Mouse (Mus musculus) lung, postnatal 14 days (tissue): Measurements from ENCODE around the gene Abca7.
A peak's percentile ranks its signal among the peaks of the same experiment; 100 is the strongest.
"Not testable (repeated sequence)": the region's sequence is repeated elsewhere in the genome, so short reads cannot be mapped to it uniquely, and the experiment has no call there.

ENCODE experiments used
- DNase-seq: peaks from one replicate; pipeline ENCODE4 v3.0.0; 2021

Abca7 gene

DNA sequence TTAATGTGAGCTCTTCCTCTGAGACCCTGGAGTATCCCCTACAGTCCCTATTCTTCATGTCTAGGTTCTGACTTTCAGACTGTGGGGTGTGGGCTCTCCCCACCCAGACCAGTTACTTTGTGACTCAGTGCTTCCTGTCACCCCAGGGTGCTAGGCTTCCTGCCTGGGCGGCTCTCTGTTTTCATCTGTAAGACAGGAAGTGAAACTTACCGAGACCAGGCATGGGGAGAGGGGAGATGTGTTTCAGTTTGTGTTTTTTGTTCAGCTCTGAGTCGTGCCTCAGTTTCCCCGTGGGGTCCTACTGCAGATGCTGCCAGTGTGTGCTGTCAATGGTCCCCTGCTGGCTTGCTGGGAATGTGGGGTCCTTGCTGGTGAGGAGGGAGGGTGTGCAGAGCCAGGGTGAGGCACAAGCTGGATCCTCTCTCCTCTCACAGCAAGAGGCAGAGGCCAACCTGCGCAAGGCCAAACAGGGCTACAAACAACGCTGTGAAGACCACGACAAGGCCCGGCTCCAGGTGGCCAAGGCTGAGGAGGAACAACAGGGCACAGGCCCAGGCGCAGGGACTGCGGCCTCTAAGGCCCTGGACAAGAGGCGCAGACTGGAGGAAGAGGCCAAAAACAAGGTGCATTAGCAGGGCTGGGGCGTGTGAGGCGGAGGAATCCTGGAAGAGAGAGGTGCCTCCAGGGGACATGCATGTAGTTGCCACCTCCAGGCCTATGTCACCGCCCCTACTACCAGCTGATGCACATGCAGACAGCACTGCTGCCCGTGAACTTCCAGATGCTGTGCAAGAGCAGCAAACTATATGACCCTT lies 28.1 kb downstream of the Abca7 start:
- no peak for DNase-seq

DNA sequence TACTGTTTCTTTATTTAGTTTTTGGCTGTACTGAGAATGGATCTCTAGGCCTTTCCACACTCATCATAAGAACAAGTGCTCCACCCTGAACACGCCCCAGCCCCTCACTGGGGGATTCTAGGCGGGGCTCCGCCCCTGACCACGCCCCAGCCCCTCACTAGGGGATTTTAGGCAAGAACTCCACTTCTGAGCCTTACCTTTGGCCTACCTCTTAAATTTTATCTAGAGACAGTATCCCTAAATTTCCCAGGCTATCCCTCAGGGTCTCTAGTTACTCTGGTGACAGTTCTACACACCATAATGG lies 28.7 kb downstream of the Abca7 start:
- no peak for DNase-seq

DNA sequence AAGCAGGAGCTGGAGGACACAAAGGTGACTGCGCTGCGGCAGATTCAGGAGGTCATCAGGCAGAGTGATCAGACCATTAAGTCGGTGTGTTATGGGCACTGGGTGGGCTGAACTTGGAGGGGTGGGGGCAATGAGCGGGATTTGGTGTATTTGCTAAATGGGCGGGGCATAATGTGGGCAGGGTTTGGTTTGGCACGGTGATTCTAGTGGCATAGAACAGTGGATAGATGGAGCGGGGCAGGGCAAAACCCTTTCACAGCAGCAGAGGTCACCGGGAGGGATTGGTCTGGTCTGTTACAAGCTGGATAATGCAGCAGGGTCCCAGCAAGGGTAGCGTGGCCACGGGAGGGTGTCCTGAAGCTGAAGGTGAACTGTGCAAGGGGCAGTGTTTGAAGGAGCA lies 29.2 kb downstream of the Abca7 start:
- no peak for DNase-seq

DNA sequence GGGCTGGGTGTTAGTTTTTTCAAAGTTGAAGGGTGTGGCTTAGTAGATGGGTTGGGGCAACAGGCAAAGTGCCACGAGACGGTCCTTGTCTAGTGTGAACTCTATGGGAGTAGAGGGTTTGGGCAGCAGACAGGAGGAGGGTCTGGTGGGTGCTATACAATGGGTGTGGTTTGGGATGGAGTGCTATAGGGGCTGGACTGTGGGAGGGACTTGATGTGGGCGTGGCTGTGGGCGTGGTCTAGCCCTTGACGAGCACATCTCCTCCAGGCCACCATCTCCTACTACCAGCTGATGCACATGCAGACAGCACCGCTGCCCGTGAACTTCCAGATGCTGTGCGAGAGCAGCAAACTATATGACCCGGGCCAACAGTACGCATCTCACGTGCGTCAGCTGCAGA lies 29.6 kb downstream of the Abca7 start:
- no peak for DNase-seq

- DNase-seq: no peak
These were observed 31.6 kb downstream of the Abca7 start for GRCm38 (mm10) chr10:80027681-80028520.

GRCm38 (mm10) chr10:80028521-80028846 lies 32.2 kb downstream of the Abca7 start:
- DNase-seq: no peak

- no peak for DNase-seq
These were observed 33.9 kb downstream of the Abca7 start for GRCm38 (mm10) chr10:80030191-80030590.

GRCm38 (mm10) chr10:80030736-80031135 lies 34.4 kb downstream of the Abca7 start:
- no peak for DNase-seq

- peak; percentile 81 for DNase-seq
These were observed 36.6 kb downstream of the Abca7 start for GRCm38 (mm10) chr10:80032799-80033480.

- DNase-seq: peak; percentile 67
These were observed 37.5 kb downstream of the Abca7 start for GRCm38 (mm10) chr10:80033511-80034391.

- no peak for DNase-seq
These were observed 38.9 kb downstream of the Abca7 start for GRCm38 (mm10) chr10:80035148-80035547.

DNA sequence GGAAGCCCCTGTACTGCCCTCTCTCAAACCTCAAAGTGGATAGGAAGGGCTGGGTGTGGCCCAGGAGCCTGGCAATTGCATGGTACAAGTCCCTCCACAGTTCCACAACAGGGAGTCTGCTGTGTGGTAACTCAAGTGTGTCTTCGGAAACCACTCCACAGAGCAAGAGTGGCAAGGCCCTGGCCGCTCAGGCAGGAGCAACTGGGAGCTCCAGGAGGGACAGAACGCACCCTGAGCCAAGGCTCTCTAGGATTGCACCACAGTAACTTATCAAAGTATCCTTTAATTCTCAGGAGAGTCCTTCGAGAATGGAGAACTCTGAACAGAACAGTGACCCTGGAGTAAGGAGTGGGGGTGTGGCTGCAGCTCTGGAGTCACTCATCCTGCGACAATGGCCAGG lies 39.4 kb downstream of the Abca7 start:
- no peak for DNase-seq

DNA sequence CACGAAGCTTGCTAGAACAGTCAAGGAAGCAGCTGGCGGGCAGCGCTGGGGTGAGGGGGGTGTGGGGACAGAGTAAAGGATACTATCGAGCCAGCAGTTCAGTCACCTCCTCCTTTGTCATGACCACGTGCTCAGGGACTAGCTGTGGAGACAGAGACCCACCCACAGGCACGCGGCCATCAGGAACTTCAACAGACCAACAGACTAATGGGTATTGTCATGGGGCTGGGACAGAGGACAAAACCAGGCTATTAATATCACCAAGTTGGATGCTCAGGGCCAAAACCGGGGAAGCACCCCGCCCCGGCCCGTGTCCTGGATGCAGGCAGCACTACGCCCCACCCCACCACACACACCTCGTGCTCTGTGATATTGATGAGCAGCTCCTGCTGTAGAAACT lies 40.5 kb downstream of the Abca7 start:
- DNase-seq: no peak

DNA sequence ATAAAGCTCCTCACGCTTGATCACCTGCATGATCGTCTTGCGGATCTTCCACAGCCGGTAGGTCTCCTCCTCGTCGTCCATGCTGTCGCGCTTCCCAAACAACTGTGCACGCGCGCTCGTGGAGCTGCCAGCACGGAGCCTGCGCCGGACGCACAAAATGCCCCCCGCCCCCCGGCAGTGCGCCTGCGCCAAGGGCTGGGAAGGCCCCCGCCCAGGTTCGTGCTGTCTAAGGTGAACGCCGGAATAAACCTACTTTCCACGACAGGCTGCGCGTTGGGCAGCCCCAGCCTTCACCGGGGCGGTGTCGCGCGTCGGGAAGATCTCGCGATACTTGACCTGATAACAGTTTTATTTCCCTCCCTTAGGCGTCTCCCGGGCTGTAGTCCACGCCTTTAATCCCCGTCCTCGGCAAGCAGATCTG lies 43.3 kb downstream of the Abca7 start, which contains the start of gene Polr2e:
Gene Polr2e, minus strand, starts transcription at position 237 of the 421 bp plus-strand sequence.
- DNase-seq: peak; percentile 97

- not testable (repeated sequence) for DNase-seq
These were observed 45.2 kb downstream of the Abca7 start for GRCm38 (mm10) chr10:80041409-80042060.

GRCm38 (mm10) chr10:80044087-80044486 lies 47.8 kb downstream of the Abca7 start:
- DNase-seq: no peak

GRCm38 (mm10) chr10:80045364-80045763 lies 49.1 kb downstream of the Abca7 start:
- DNase-seq: not testable (repeated sequence)

DNA sequence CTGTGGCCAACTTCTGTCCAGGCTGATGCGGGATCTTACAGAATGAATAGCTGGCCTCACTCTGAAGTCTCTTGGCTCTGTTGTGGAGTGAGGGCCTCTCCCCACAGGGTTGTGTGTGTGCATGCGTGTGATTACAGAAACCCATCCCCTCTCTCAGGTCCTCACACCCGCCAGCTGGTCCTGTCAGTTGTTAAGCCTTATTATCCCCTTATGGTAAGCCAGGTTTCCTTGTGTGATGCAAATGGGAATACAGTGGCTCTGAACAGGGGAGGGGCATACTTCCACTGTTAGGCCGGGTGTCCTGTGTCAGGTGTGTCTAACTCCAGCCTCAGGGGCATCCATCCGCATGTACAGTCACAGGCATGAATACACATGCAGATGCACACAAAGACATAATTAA lies 49.5 kb downstream of the Abca7 start:
- no peak for DNase-seq

- no peak for DNase-seq
These were observed 50.8 kb downstream of the Abca7 start, which contains the start of gene Gpx4 for GRCm38 (mm10) chr10:80047041-80047565. Gene Gpx4 (plus strand): TSS chr10:80047166.

DNA sequence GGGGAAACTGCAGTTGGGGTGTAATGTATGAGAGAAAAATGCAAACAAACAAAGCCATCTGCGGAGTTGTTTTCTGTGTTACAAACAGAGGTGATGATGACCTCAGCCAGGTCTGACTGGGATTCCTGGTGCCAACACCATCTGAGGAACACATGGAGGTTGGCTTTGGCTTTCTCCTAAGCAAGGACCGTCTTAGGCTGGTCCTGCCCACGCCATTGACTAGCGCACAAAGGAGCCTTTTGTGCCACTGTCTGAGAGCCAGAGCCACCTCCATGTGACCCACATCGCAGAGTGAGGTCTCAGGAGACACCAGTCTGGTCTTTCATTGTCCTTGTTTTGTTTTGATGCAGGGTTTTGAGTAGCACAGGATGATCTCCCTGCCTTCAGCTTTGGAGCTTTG lies 52.1 kb downstream of the Abca7 start:
- no peak for DNase-seq

- DNase-seq: no peak
These were observed 52.5 kb downstream of the Abca7 start for GRCm38 (mm10) chr10:80048834-80049233.

DNA sequence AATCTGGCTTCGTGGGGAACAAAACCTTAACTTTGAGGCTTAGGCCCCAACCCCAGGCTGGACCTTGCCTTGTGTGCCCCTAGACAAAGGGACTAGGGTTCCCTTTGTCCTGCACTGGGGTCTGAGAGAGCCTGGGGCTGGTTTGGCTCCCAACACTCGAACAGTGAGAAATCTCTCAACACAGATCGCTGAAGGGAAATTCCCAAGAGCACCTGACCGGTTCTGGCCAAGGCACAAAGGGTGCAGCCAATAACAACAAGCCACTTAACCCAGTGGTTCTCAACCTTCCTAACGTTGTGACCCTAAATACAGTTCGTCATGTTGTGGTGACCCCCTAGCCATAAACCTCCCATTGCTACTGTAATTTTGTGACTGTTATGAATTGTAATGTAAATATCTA lies 54.0 kb downstream of the Abca7 start:
- no peak for DNase-seq
